Mouse (Mus musculus) neural tube, embryonic 14.5 days (tissue): ENCODE data around the gene Olfr633. TPM values are rescaled to one million over a fixed set of nuclear protein-coding genes. Genes with fewer than 3 reads are reported as not detected.
"Not testable (repeated sequence)": the region's sequence is repeated elsewhere in the genome, so short reads cannot be mapped to it uniquely, and the experiment has no call there.

Experiments used
- ATAC-seq: fragments of 200-750 bp; cut with Nextera tagmentation; 2 replicates; pipeline ENCODE4 v1.8.0; 2017; ENCODE audit warnings: low read depth, mild to moderate bottlenecking, moderate TSS enrichment, moderate library complexity
- H3K27ac ChIP-seq: fragments of 300-500 bp; sonication (generic); 2 replicates; pipeline ENCODE4 v1.5.1; 2014; ENCODE audit warnings: low read depth, mild to moderate bottlenecking, control low read depth, low read length, moderate library complexity, mixed read lengths
- H3K27me3 ChIP-seq: fragments of 300-500 bp; sonication (generic); 2 replicates; pipeline ENCODE4 v1.6.1; 2014; ENCODE audit warnings: low read length; ENCODE audit not compliant: control insufficient read depth, insufficient read depth
- H3K36me3 ChIP-seq: fragments of 300-500 bp; sonication (generic); 2 replicates; pipeline ENCODE4 v1.6.1; 2014; ENCODE audit warnings: low read length, mixed read lengths; ENCODE audit not compliant: control insufficient read depth, insufficient read depth
- H3K4me1 ChIP-seq: fragments of 300-500 bp; sonication (generic); 2 replicates; pipeline ENCODE4 v1.6.1; 2014; ENCODE audit warnings: low read length; ENCODE audit not compliant: control insufficient read depth, insufficient read depth
- H3K4me2 ChIP-seq: fragments of 300-500 bp; sonication (generic); 2 replicates; pipeline ENCODE4 v1.6.1; 2014; ENCODE audit warnings: mild to moderate bottlenecking, low read depth, low read length, control low read depth
- H3K4me3 ChIP-seq: fragments of 300-500 bp; sonication (generic); 2 replicates; pipeline ENCODE4 v1.5.1; 2014; ENCODE audit warnings: low read depth, low read length, control low read depth, mixed read lengths
- H3K9ac ChIP-seq: fragments of 300-500 bp; sonication (generic); replicated peaks from 2 replicates; pipeline ENCODE4 v1.6.1; 2014; ENCODE audit warnings: low read depth, mild to moderate bottlenecking, control low read depth, low read length, mixed read lengths
- H3K9me3 ChIP-seq: fragments of 300-500 bp; sonication (generic); 2 replicates; pipeline ENCODE4 v1.6.1; 2016; ENCODE audit warnings: low read length; ENCODE audit not compliant: control insufficient read depth
- WGBS: fragments of 180-500 bp; shearing (Covaris S2); extraction: QIAGEN DNeasy Blood & Tissue Kit; methylation state at CpG from one replicate; pipeline ENCODE4 v1.1.7; 2014; 5-methylcytosine and 5-hydroxymethylcytosine counted together
- polyA plus RNA-seq: library from polyadenylated mRNA; unstranded; fragments of >200 nt; fragmentation: Nextera tagmentation; extraction: Ambion mirVana; gene quantifications from 2 replicates; pipeline ENCODE4 v1.2.1, GENCODE M21; 2014

Olfr633 gene
- not detected in 2 replicates for polyA plus RNA-seq

DNA sequence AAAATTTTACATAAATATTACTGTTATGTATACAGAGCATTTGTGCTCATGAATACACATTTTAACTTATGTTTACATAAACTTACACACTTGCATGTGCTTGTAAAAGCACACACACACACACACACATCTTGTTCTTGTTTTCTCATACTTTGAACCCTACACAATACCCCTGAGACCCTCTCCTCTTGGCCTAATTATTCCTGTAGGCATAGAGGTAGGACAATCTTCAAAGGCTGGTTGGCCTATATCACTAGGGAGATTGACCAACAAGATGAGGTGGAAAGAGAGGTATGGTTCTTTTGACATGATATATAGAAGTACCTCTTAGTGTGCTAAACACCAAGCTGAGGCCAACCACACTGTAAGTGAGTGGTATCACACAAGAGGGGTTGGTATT, at the start of gene Olfr633:
Gene Olfr633 (plus strand): TSS at position 301 of the 400 bp plus-strand sequence.
- Histone ChIP-seq H3K27me3 (no peaks in the 10 kb centered on the region), H3K9ac (no peak within 1 kb of the TSS), H3K27ac (no peak within 1 kb of the TSS), H3K4me2 (no peak within 1 kb of the TSS), H3K9me3 (no peaks in the 10 kb centered on the region), H3K4me3 (no peak within 1 kb of the TSS), H3K4me1 (no peaks in the 10 kb centered on the region), H3K36me3 (no peaks in the 10 kb centered on the region)
- ATAC-seq: no peak

DNA sequence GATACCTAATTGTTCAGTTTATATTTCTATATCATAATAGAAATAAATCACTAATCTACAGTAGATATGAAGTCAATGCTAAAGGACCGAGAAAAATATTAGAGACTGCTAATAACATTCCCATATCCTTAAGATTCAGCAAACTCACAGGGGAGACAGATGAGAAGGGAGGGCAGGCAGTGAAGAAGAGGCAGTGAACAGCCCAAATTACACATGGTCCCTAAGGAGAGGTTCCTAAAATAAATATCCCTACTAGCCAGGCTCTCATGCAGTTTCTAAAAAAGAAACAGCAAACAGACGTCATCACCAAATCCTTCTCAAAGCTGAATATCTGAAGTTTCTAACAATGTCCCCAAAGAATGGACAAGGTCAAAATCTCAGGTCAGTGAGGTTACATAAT, 41.0 kb upstream of the Olfr633 start, which contains the start of gene Olfr65:
Gene Olfr65 (plus strand): TSS at position 301 of the 400 bp plus-strand sequence.
- Histone ChIP-seq H3K9me3 (no peaks in the 10 kb centered on the region), H3K27ac (no peak within 1 kb of the TSS)
- 72% methylated on average over 2 of the region's 2 CpGs for WGBS

DNA sequence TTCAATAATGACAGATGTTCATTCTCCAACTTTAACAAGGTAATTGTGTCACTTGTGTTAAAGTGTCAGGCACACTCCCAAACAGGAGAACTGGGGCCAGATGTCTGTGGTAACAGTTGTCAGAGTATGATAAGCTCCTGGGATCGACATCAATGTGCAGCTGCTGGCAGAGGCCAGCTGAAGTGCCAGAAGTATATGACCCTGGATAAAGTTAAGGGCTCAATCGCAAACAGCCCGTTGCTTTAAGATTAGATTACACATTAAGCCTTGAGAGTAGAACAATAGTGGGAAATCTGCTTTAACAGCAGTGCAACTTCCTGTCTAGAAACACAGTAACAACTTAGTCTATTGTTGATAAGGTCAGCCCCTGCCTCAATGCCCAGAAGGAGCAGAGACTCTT, 34.2 kb upstream of the Olfr633 start:
- no peaks in the 10 kb centered on the region for H3K4me1 ChIP-seq
- 62% methylated on average over 3 of the region's 3 CpGs for WGBS
- H3K9me3 ChIP-seq: no peaks in the 10 kb centered on the region
- H3K27ac ChIP-seq: no peak overlapping the region
- no peaks in the 10 kb centered on the region for H3K36me3 ChIP-seq
- no peak overlapping the region for H3K4me2 ChIP-seq
- no peaks in the 10 kb centered on the region for H3K27me3 ChIP-seq
- ATAC-seq: no peak
- H3K4me3 ChIP-seq: no peak overlapping the region
- H3K9ac ChIP-seq: no peak overlapping the region

More for the DNA sequence above, 41.0 kb upstream of the Olfr633 start, which contains the start of gene Olfr65:
- no peak for ATAC-seq
- H3K27me3 ChIP-seq: no peaks in the 10 kb centered on the region
- H3K4me2 ChIP-seq: no peak within 1 kb of the TSS
- H3K4me3 ChIP-seq: no peak within 1 kb of the TSS
- H3K4me1 ChIP-seq: no peaks in the 10 kb centered on the region
- no peaks in the 10 kb centered on the region for H3K36me3 ChIP-seq
- H3K9ac ChIP-seq: no peak within 1 kb of the TSS

DNA sequence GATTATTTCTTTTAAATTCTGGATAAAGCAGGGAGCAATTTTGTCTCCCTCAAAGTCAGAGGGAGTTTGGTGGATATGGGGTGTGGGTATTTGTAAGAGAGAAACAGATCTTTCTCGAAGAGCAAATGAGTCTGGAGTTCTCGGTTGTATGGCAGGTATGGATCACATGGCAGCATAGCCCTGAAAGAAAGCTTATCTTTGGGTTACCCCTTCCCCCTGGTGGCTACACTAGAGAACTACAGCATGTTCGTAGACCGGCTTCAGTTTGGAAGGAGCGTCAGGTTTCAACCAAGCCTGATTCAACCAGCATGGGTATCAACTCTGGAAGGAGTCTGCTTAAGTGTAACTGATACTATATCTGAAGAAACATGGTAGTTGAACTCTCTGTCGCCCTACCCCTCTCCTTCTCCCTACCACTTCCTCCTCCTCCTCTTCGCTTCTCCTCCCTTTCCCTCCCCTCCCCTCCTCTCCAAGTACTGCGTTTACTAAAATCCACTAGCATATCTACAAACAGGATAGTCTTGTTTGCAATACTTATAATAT, 31.2 kb upstream of the Olfr633 start:
- Histone ChIP-seq H3K4me2 (no peak overlapping the region), H3K27me3 (no peaks in the 10 kb centered on the region), H3K4me3 (no peak overlapping the region), H3K27ac (no peak overlapping the region), H3K4me1 (no peaks in the 10 kb centered on the region), H3K36me3 (no peaks in the 10 kb centered on the region), H3K9me3 (no peaks in the 10 kb centered on the region), H3K9ac (no peak overlapping the region)
- ATAC-seq: no peak
- WGBS: 50% methylated on average over 8 of the region's 8 CpGs

DNA sequence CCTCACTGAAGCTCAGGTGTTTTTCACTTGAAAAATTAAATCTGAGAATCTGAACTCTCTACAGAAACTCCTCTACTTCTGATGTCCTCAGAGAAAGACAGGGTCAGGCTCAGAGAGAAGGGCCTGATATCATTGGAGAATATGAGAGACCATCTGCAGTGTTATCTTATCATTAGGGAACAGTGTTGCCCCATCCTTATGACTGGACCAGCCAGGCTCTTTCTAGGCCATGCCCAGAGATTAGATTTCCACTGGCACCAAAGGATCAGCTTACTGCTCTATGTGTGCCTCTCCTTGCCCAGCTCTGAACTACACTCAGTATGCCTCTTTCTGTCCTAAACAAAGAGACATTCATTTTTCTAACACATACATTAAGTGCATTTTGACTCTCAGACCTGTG, 28.9 kb upstream of the Olfr633 start:
- H3K4me2 ChIP-seq: no peak overlapping the region
- H3K4me3 ChIP-seq: no peak overlapping the region
- H3K9ac ChIP-seq: no peak overlapping the region
- H3K27ac ChIP-seq: no peak overlapping the region
- H3K36me3 ChIP-seq: no peaks in the 10 kb centered on the region
- H3K4me1 ChIP-seq: no peaks in the 10 kb centered on the region
- no peak for ATAC-seq
- H3K9me3 ChIP-seq: no peaks in the 10 kb centered on the region
- no peaks in the 10 kb centered on the region for H3K27me3 ChIP-seq

DNA sequence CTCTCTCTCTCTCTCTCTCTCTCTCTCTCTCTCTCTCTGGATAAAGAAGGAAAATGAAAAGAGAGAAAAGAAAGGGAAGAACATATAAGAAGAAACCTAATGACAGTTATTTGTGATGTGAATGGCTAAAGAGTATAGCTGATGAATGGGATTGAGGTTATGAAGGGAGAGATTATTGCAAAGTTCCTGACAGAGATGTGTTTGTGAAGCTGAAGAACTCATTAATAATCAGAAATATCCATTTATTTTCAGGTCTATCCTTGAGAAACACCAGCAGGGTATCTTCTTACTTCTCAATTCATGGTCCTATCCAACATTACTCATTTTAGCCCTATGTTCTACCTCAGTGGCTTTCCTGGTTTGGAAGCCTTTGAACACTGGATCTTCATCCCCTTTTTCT, 15.7 kb upstream of the Olfr633 start, which contains the start of gene Olfr631:
Gene Olfr631 (plus strand): TSS at position 301 of the 400 bp plus-strand sequence.
- Histone ChIP-seq H3K9ac (no peak within 1 kb of the TSS), H3K9me3 (no peaks in the 10 kb centered on the region), H3K4me2 (no peak within 1 kb of the TSS), H3K27me3 (no peaks in the 10 kb centered on the region), H3K36me3 (no peaks in the 10 kb centered on the region), H3K4me1 (no peaks in the 10 kb centered on the region), H3K27ac (no peak within 1 kb of the TSS), H3K4me3 (no peak within 1 kb of the TSS)
- ATAC-seq: no peak

DNA sequence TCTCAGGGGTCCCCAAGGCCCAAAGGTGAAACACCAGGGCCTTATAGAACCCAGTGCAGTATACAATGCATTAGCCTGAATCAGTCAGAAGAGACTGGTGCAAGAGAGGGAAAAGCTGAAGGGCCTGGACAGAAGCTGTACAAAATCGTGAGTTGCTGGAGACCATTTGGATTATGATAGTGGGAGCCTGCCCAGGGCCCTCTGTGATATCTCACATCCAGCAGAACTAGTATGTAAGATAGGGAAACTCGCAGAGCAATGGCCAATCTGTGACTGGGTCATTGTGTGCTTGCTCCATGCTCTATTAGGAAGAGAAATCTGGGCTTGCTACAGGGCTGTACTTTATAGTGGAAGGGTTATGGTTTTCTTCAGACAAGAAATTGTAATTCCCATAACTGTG, 10.0 kb upstream of the Olfr633 start, which contains the start of gene Olfr632:
Gene Olfr632 (plus strand): TSS at position 84 of the 400 bp plus-strand sequence.
- Histone ChIP-seq H3K27ac (no peak within 1 kb of the TSS), H3K4me1 (no peaks in the 10 kb centered on the region), H3K9ac (no peak within 1 kb of the TSS), H3K4me3 (no peak within 1 kb of the TSS), H3K27me3 (no peaks in the 10 kb centered on the region), H3K36me3 (no peaks in the 10 kb centered on the region), H3K9me3 (no peaks in the 10 kb centered on the region), H3K4me2 (no peak within 1 kb of the TSS)
- 78% methylated on average over 2 of the region's 2 CpGs for WGBS
- no peak for ATAC-seq

DNA sequence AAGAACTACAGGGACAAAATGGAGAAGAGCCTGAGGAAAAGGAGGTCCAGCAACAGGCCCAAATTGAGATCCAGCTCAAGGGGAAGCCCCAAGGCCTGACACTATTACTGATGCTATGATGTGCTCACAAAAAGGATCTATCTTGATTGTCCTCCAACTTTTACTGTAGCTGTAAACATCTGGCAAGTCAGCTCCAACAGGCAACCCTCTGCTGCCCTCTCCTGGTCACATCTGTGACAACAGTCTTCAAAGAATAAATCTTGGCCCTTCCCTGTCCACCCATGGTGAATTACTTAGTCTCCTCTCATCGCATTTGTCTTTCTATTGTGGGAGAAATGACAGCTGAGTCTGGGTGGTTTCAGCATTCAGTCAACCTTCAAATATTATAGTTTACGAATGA, 1.5 kb upstream of the Olfr633 start:
- no peaks in the 10 kb centered on the region for H3K27me3 ChIP-seq
- H3K4me2 ChIP-seq: no peak overlapping the region
- no peaks in the 10 kb centered on the region for H3K4me1 ChIP-seq
- ATAC-seq: peak; percentile 71
- no peaks in the 10 kb centered on the region for H3K9me3 ChIP-seq
- no peaks in the 10 kb centered on the region for H3K36me3 ChIP-seq
- H3K4me3 ChIP-seq: no peak overlapping the region
- no peak overlapping the region for H3K27ac ChIP-seq
- no peak overlapping the region for H3K9ac ChIP-seq
- WGBS: 21% methylated on average over 2 of the region's 2 CpGs

DNA sequence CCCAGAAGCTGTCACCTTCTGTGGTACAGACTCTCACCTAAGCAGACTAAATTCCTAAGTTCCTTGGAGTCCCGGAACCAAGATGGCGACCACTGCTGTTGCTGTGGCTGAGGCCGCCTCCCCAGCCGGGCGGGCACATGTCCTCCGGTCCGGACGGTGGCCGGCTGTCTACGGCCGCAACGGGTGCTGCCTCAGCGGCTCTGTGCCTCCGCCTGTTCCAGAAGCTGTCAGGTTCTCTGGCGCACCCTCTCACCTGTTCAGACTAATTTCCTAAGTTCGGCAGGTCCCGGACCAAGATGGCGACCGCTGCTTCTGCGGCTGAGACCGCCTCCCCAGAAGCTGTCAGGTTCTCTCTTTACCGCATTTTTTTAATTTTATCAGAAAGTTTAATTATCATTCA, 22.6 kb downstream of the Olfr633 start:
- whole genome bisulfite sequencing: 97% methylated on average over 22 of the region's 22 CpGs

More for the DNA sequence above, 22.6 kb downstream of the Olfr633 start:
- not testable (repeated sequence) for H3K4me1 ChIP-seq, H3K9ac ChIP-seq, H3K27ac ChIP-seq, H3K36me3 ChIP-seq, H3K4me2 ChIP-seq, H3K27me3 ChIP-seq, H3K4me3 ChIP-seq, H3K9me3 ChIP-seq, ATAC-seq
